Mouse (Mus musculus) stomach, postnatal 0 days (tissue): ENCODE data around the gene Galr2. TPM values are rescaled to one million over a fixed set of nuclear protein-coding genes. Genes with fewer than 3 reads are reported as not detected.

Source experiments
- ATAC-seq: fragments of 200-750 bp; cut with Nextera tagmentation; 2 replicates; pipeline ENCODE4 v1.8.0; 2017; ENCODE audit not compliant: low FRiP score, low TSS enrichment
- DNase-seq: peaks from one replicate; pipeline ENCODE4 v3.0.0-alpha.2; 2016; ENCODE audit warnings: low spot score
- H3K27ac ChIP-seq: fragments of 300-500 bp; sonication (generic); replicated peaks from 2 replicates; pipeline ENCODE4 v1.5.1; 2014; ENCODE audit warnings: mild to moderate bottlenecking, control low read depth
- H3K27me3 ChIP-seq: fragments of 300-500 bp; sonication (generic); 2 replicates; pipeline ENCODE4 v1.6.1; 2014; ENCODE audit warnings: low read length; ENCODE audit not compliant: control insufficient read depth, insufficient read depth
- H3K36me3 ChIP-seq: fragments of 300-500 bp; sonication (generic); 2 replicates; pipeline ENCODE4 v1.6.1; 2014; ENCODE audit warnings: low read length, mixed read lengths; ENCODE audit not compliant: control insufficient read depth, insufficient read depth
- H3K4me1 ChIP-seq: fragments of 300-500 bp; sonication (generic); replicated peaks from 2 replicates; pipeline ENCODE4 v1.6.1; 2014; ENCODE audit warnings: antibody characterized with exemption; ENCODE audit not compliant: control insufficient read depth, insufficient read depth
- H3K4me2 ChIP-seq: fragments of 300-500 bp; sonication (generic); replicated peaks from 2 replicates; pipeline ENCODE4 v1.6.1; 2014; ENCODE audit warnings: low read depth, mild to moderate bottlenecking, control low read depth, moderate library complexity
- H3K4me3 ChIP-seq: fragments of 300-500 bp; sonication (generic); 2 replicates; pipeline ENCODE4 v1.5.1; 2014; ENCODE audit warnings: low read depth, low read length, control low read depth
- H3K9ac ChIP-seq: fragments of 300-500 bp; sonication (generic); 2 replicates; pipeline ENCODE4 v1.6.1; 2014; ENCODE audit warnings: mild to moderate bottlenecking, low read length, control low read depth, mixed read lengths
- H3K9me3 ChIP-seq: fragments of 300-500 bp; sonication (generic); 2 replicates; pipeline ENCODE4 v1.6.1; 2016; ENCODE audit warnings: low read length; ENCODE audit not compliant: control insufficient read depth
- CTCF ChIP-seq: IDR thresholded peaks from 2 replicates; pipeline ENCODE4 v1.5.1; 2016; ENCODE audit warnings: antibody characterized with exemption, low read depth, mild to moderate bottlenecking, moderate library complexity
- EP300 ChIP-seq: optimal IDR thresholded peaks from 2 replicates; pipeline ENCODE3; 2016; ENCODE audit warnings: antibody characterized with exemption
- WGBS: fragments of 180-500 bp; shearing (Covaris S2); extraction: QIAGEN DNeasy Blood & Tissue Kit; methylation state at CpG from one replicate; pipeline ENCODE4 v1.1.7; 2014; 5-methylcytosine and 5-hydroxymethylcytosine counted together
- polyA plus RNA-seq: library from polyadenylated mRNA; unstranded; fragments of >200 nt; fragmentation: Nextera tagmentation; extraction: Ambion mirVana; gene quantifications from 2 replicates; pipeline ENCODE4 v1.2.1, GENCODE M21; 2015

Galr2 gene
- polyA plus RNA-seq, 1 experiment from 2014 or later = 0.68 TPM

DNA sequence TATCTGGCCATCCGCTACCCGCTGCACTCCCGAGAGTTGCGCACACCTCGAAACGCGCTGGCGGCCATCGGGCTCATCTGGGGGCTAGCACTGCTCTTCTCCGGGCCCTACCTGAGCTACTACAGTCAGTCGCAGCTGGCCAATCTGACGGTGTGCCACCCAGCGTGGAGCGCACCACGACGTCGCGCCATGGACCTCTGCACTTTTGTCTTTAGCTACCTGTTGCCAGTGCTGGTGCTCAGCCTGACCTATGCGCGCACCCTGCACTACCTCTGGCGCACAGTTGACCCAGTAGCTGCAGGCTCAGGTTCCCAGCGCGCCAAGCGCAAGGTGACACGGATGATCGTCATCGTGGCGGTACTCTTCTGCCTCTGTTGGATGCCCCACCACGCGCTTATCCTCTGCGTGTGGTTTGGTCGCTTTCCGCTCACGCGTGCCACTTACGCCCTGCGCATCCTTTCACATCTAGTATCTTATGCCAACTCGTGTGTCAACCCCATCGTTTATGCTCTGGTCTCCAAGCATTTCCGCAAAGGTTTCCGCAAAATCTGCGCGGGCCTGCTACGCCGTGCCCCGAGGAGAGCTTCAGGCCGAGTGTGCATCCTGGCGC, 2.3 kb downstream of the Galr2 start:
- Histone ChIP-seq H3K27ac (no peak overlapping the region), H3K4me2 (no peak overlapping the region), H3K4me1 (no peaks in the 10 kb centered on the region), H3K27me3 (peaks cover 13% of the 10 kb centered on the region; the same call in 1 of the 2 replicates), H3K9me3 (no peaks in the 10 kb centered on the region), H3K4me3 (0 out of 2 replicates have a peak overlapping the region, but pooled peaks have one; percentile 8), H3K9ac (no peak overlapping the region), H3K36me3 (no peaks in the 10 kb centered on the region)
- DNase-seq = no peak
- no peak for ATAC-seq
- TF ChIP-seq EP300 (no peak), CTCF (no peak)
- WGBS = 13% methylated on average over 48 of the region's 48 CpGs

- H3K27ac ChIP-seq = no peak overlapping the region
- 35% methylated on average over 6 of the region's 6 CpGs for WGBS
- no peak for TF ChIP-seq CTCF
- no peak overlapping the region for H3K9ac ChIP-seq
- H3K4me3 ChIP-seq = no peak overlapping the region
- ATAC-seq (no peak), DNase-seq (no peak)
- no peaks in the 10 kb centered on the region for H3K9me3 ChIP-seq
- H3K4me1 ChIP-seq = no peaks in the 10 kb centered on the region
- H3K4me2 ChIP-seq = no peak overlapping the region
- H3K36me3 ChIP-seq = peaks cover 5% of the 10 kb centered on the region
- H3K27me3 ChIP-seq = peaks cover 13% of the 10 kb centered on the region; the same call in 1 of the 2 replicates
Measured at GRCm38 (mm10) chr11:116283982-116284381, 3.2 kb downstream of the Galr2 start.

GRCm38 (mm10) chr11:116285770-116286191, 5.0 kb downstream of the Galr2 start:
- no peak for DNase-seq
- Histone ChIP-seq H3K27ac (no peak overlapping the region), H3K4me3 (no peak overlapping the region), H3K4me1 (no peaks in the 10 kb centered on the region), H3K4me2 (no peak overlapping the region), H3K36me3 (peaks cover 11% of the 10 kb centered on the region), H3K9me3 (no peaks in the 10 kb centered on the region), H3K9ac (no peak overlapping the region), H3K27me3 (peaks cover 13% of the 10 kb centered on the region; the same call in 1 of the 2 replicates)
- TF ChIP-seq EP300 (no peak), CTCF (no peak)
- peak; percentile 24; the same call in 1 of the 2 replicates for ATAC-seq
- WGBS = 43% methylated on average over 7 of the region's 7 CpGs

DNA sequence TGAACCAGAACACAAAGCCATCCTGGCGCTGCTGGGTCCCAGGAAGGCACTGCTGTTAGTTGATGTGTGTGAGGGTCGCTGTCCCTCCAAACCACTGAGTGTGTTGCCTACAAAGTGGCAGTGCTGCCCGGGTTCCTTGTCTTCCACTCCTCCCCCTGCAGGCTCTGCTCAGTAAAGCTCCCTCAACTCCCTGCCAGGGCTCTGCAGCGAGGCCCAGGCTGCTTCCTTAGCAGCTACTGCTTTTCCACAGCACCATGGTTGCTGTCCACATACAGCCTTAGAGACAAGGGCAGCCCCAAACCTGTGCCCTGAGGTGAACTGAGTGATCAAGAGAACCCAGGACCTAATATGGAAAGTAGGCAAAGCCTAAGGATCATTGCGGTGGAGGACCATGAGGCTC, 6.6 kb downstream of the Galr2 start:
- Histone ChIP-seq H3K27ac (no peak overlapping the region), H3K4me2 (no peak overlapping the region), H3K4me3 (no peak overlapping the region), H3K9me3 (no peaks in the 10 kb centered on the region), H3K27me3 (peaks cover 9% of the 10 kb centered on the region; the same call in 1 of the 2 replicates), H3K4me1 (no peaks in the 10 kb centered on the region), H3K9ac (no peak overlapping the region), H3K36me3 (peaks cover 11% of the 10 kb centered on the region)
- TF ChIP-seq CTCF (peak; percentile 30), EP300 (no peak)
- DNase-seq = no peak
- ATAC-seq = no peak
- WGBS = 73% methylated on average over 5 of the region's 5 CpGs

DNA sequence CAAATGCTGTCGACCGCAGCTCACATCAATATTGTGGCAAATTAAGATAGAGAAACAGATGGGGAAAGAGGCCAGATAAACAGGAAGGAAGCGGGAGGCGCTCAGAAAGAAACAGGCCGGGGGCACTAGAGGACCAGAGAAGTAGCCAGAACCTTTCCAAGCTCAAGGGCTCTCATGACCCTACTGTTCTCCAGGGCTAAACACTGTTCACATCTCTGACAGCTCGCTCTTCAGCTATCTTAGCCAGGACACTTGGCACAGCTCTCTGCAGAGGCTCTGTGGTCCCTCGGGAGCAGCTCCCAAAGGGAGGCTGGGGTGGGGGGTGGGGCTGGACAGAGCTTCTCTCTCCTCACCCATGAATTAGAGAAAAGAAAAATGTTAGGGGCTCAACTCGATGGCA, 9.8 kb downstream of the Galr2 start:
- no peaks in the 10 kb centered on the region for H3K9me3 ChIP-seq
- no peaks in the 10 kb centered on the region for H3K27me3 ChIP-seq
- no peaks in the 10 kb centered on the region for H3K4me1 ChIP-seq
- ATAC-seq (no peak), DNase-seq (no peak)
- WGBS = 39% methylated on average over 8 of the region's 8 CpGs
- no peak overlapping the region for H3K9ac ChIP-seq
- no peak overlapping the region for H3K4me2 ChIP-seq
- peaks cover 11% of the 10 kb centered on the region for H3K36me3 ChIP-seq
- H3K27ac ChIP-seq = peak overlapping the region; percentile 69
- TF ChIP-seq CTCF = no peak
- H3K4me3 ChIP-seq = no peak overlapping the region

- ATAC-seq = no peak
Measured at GRCm38 (mm10) chr11:116292401-116292800, 11.7 kb downstream of the Galr2 start.

More at GRCm38 (mm10) chr11:116292401-116292800, 11.7 kb downstream of the Galr2 start:
- Histone ChIP-seq H3K4me2 (no peak overlapping the region), H3K27ac (no peak overlapping the region), H3K36me3 (peaks cover 15% of the 10 kb centered on the region), H3K27me3 (no peaks in the 10 kb centered on the region), H3K9ac (no peak overlapping the region), H3K4me1 (no peaks in the 10 kb centered on the region), H3K9me3 (no peaks in the 10 kb centered on the region), H3K4me3 (no peak overlapping the region)
- DNase-seq = no peak
- TF ChIP-seq CTCF (no peak), EP300 (no peak)
- 94% methylated on average over 13 of the region's 13 CpGs for WGBS
